Mouse (Mus musculus) forebrain, embryonic 14.5 days (tissue): Measurements from ENCODE around the gene Immp1l. TPM values are rescaled to one million over a fixed set of nuclear protein-coding genes. Genes with fewer than 3 reads are reported as not detected.

ENCODE experiments used
- ATAC-seq: fragments of 200-750 bp; cut with Nextera tagmentation; 2 replicates; pipeline ENCODE4 v1.8.0; 2017; ENCODE audit warnings: mild to moderate bottlenecking, moderate library complexity
- DNase-seq: peaks from one replicate; pipeline ENCODE4 v3.0.0-alpha.2; 2015; ENCODE audit warnings: low spot score
- H3K27ac ChIP-seq: fragments of 300-500 bp; sonication (generic); 2 replicates; pipeline ENCODE4 v1.5.1; 2014; ENCODE audit warnings: low read depth, mild to moderate bottlenecking, control low read depth, low read length, moderate library complexity
- H3K27me3 ChIP-seq: fragments of 300-500 bp; sonication (generic); replicated peaks from 2 replicates; pipeline ENCODE4 v1.6.1; 2014; ENCODE audit warnings: low read length, control low read depth, mixed read lengths; ENCODE audit not compliant: control insufficient read depth, insufficient read depth
- H3K36me3 ChIP-seq: fragments of 300-500 bp; sonication (generic); 2 replicates; pipeline ENCODE4 v1.6.1; 2014; ENCODE audit warnings: low read length, control low read depth; ENCODE audit not compliant: control insufficient read depth, insufficient read depth
- H3K4me1 ChIP-seq: fragments of 300-500 bp; sonication (generic); 2 replicates; pipeline ENCODE4 v1.6.1; 2014; ENCODE audit warnings: antibody characterized with exemption, low read length, control low read depth; ENCODE audit not compliant: control insufficient read depth, insufficient read depth
- H3K4me2 ChIP-seq: fragments of 300-500 bp; sonication (generic); 2 replicates; pipeline ENCODE4 v1.6.1; 2014; ENCODE audit warnings: mild to moderate bottlenecking, control low read depth, low read length
- H3K4me3 ChIP-seq: fragments of 300-500 bp; sonication (generic); 2 replicates; pipeline ENCODE4 v1.5.1; 2014; ENCODE audit warnings: low read depth, low read length, control low read depth
- H3K9ac ChIP-seq: fragments of 300-500 bp; sonication (generic); 2 replicates; pipeline ENCODE4 v1.6.1; 2014; ENCODE audit warnings: mild to moderate bottlenecking, low read length, control low read depth, moderate library complexity
- H3K9me3 ChIP-seq: fragments of 300-500 bp; sonication (generic); replicated peaks from 2 replicates; pipeline ENCODE4 v1.6.1; 2016; ENCODE audit warnings: low read length, control low read depth, mixed read lengths; ENCODE audit not compliant: control insufficient read depth
- WGBS: fragments of 180-500 bp; shearing (Covaris S2); extraction: QIAGEN DNeasy Blood & Tissue Kit; methylation state at CpG from one replicate; pipeline ENCODE4 v1.1.7; 2014; 5-methylcytosine and 5-hydroxymethylcytosine counted together
- polyA plus RNA-seq: library from polyadenylated mRNA; unstranded; fragments of >200 nt; fragmentation: Nextera tagmentation; extraction: Ambion mirVana; gene quantifications from 2 replicates; pipeline ENCODE4 v1.2.1, GENCODE M21; 2014

Immp1l gene
- polyA plus RNA-seq, 1 experiment from 2014 or later = 141 TPM

- no peak overlapping the region for H3K4me2 ChIP-seq
- no peak overlapping the region for H3K27ac ChIP-seq
- 97% methylated on average over 1 of the region's 1 CpGs for WGBS
- DNase-seq = peak; percentile 8
- H3K27me3 ChIP-seq = no peaks in the 10 kb centered on the region
- H3K4me1 ChIP-seq = peaks cover 3% of the 10 kb centered on the region; the same call in 1 of the 2 replicates
- H3K9ac ChIP-seq = no peak overlapping the region
- no peak overlapping the region for H3K4me3 ChIP-seq
- no peaks in the 10 kb centered on the region for H3K36me3 ChIP-seq
- no peak for ATAC-seq
- H3K9me3 ChIP-seq = no peaks in the 10 kb centered on the region
These were observed 12.2 kb downstream of the Immp1l start for GRCm38 (mm10) chr2:105916671-105917070.

- no peak for ATAC-seq
- Histone ChIP-seq H3K27me3 (no peaks in the 10 kb centered on the region), H3K9me3 (no peaks in the 10 kb centered on the region), H3K4me3 (no peak overlapping the region), H3K9ac (no peak overlapping the region), H3K4me1 (peaks cover 3% of the 10 kb centered on the region; the same call in 1 of the 2 replicates), H3K36me3 (no peaks in the 10 kb centered on the region), H3K27ac (no peak overlapping the region), H3K4me2 (no peak overlapping the region)
- 55% methylated on average over 5 of the region's 5 CpGs for WGBS
- peak; percentile 10 for DNase-seq
These were observed 13.3 kb downstream of the Immp1l start for GRCm38 (mm10) chr2:105917623-105918346.

GRCm38 (mm10) chr2:105950131-105950530 lies 45.7 kb downstream of the Immp1l start:
- no peak for ATAC-seq
- Histone ChIP-seq H3K36me3 (no peaks in the 10 kb centered on the region), H3K4me1 (no peaks in the 10 kb centered on the region), H3K9ac (no peak overlapping the region), H3K9me3 (no peaks in the 10 kb centered on the region), H3K27me3 (no peaks in the 10 kb centered on the region), H3K27ac (no peak overlapping the region), H3K4me2 (no peak overlapping the region), H3K4me3 (no peak overlapping the region)
- WGBS = 87% methylated on average over 2 of the region's 2 CpGs
- DNase-seq = no peak

GRCm38 (mm10) chr2:105951350-105951940 lies 47.0 kb downstream of the Immp1l start:
- ATAC-seq (no peak), DNase-seq (no peak)
- WGBS = 100% methylated on average over 1 of the region's 1 CpGs

GRCm38 (mm10) chr2:105953862-105954261 lies 49.4 kb downstream of the Immp1l start:
- Histone ChIP-seq H3K4me1 (no peaks in the 10 kb centered on the region), H3K27ac (no peak overlapping the region), H3K9ac (no peak overlapping the region), H3K4me2 (no peak overlapping the region), H3K4me3 (no peak overlapping the region), H3K36me3 (no peaks in the 10 kb centered on the region), H3K9me3 (no peaks in the 10 kb centered on the region), H3K27me3 (no peaks in the 10 kb centered on the region)
- ATAC-seq = no peak
- no peak for DNase-seq
- 97% methylated on average over 4 of the region's 4 CpGs for WGBS

More at GRCm38 (mm10) chr2:105951350-105951940, 47.0 kb downstream of the Immp1l start:
- Histone ChIP-seq H3K9ac (no peak overlapping the region), H3K36me3 (no peaks in the 10 kb centered on the region), H3K27ac (no peak overlapping the region), H3K4me3 (no peak overlapping the region), H3K4me1 (no peaks in the 10 kb centered on the region), H3K4me2 (no peak overlapping the region), H3K9me3 (no peaks in the 10 kb centered on the region), H3K27me3 (no peaks in the 10 kb centered on the region)

- ATAC-seq (no peak), DNase-seq (no peak)
- Histone ChIP-seq H3K9ac (no peak overlapping the region), H3K4me1 (no peaks in the 10 kb centered on the region), H3K9me3 (no peaks in the 10 kb centered on the region), H3K4me3 (no peak overlapping the region), H3K4me2 (no peak overlapping the region), H3K27me3 (no peaks in the 10 kb centered on the region), H3K27ac (no peak overlapping the region), H3K36me3 (peaks cover 16% of the 10 kb centered on the region; the same call in 1 of the 2 replicates)
- WGBS = 45% methylated on average over 1 of the region's 1 CpGs
These were observed 59.0 kb downstream of the Immp1l start for GRCm38 (mm10) chr2:105963447-105963846.

- ATAC-seq = no peak
- H3K27ac ChIP-seq = no peak overlapping the region
- H3K4me2 ChIP-seq = no peak overlapping the region
- no peak overlapping the region for H3K4me3 ChIP-seq
- no peaks in the 10 kb centered on the region; the same call in 1 of the 2 replicates for H3K9me3 ChIP-seq
- DNase-seq = no peak
- no peak overlapping the region for H3K9ac ChIP-seq
- H3K36me3 ChIP-seq = no peaks in the 10 kb centered on the region
- WGBS = 1% methylated on average over 2 of the region's 2 CpGs
- peaks cover 6% of the 10 kb centered on the region; the same call in 1 of the 2 replicates for H3K4me1 ChIP-seq
- H3K27me3 ChIP-seq = no peaks in the 10 kb centered on the region
These were observed 69.5 kb downstream of the Immp1l start for GRCm38 (mm10) chr2:105973941-105974340.

- Histone ChIP-seq H3K27me3 (no peaks in the 10 kb centered on the region), H3K4me2 (no peak overlapping the region), H3K4me1 (peaks cover 6% of the 10 kb centered on the region; the same call in 1 of the 2 replicates), H3K9me3 (no peaks in the 10 kb centered on the region), H3K9ac (no peak overlapping the region), H3K4me3 (no peak overlapping the region), H3K36me3 (0 out of 2 replicates have a peak, but pooled peaks cover 6% of the 10 kb centered on the region), H3K27ac (no peak overlapping the region)
- ATAC-seq = no peak
- 96% methylated on average over 2 of the region's 2 CpGs for WGBS
- DNase-seq = no peak
These were observed 73.6 kb downstream of the Immp1l start for GRCm38 (mm10) chr2:105978065-105978464.

- Histone ChIP-seq H3K36me3 (0 out of 2 replicates have a peak, but pooled peaks cover 2% of the 10 kb centered on the region), H3K27me3 (no peaks in the 10 kb centered on the region), H3K4me3 (no peak overlapping the region), H3K9ac (no peak overlapping the region), H3K27ac (no peak overlapping the region), H3K4me1 (no peaks in the 10 kb centered on the region), H3K4me2 (no peak overlapping the region), H3K9me3 (no peaks in the 10 kb centered on the region)
- 75% methylated on average over 7 of the region's 7 CpGs for WGBS
- DNase-seq (no peak), ATAC-seq (no peak)
These were observed 80.8 kb downstream of the Immp1l start for GRCm38 (mm10) chr2:105985206-105985605.
